Mouse (Mus musculus) right cerebral cortex, adult 2 months (tissue): ENCODE measurements at regions not wholly inside any gene's neighbourhood (a gene's known extent, or its start where the extent isn't known, plus 50 kb on each side); places are given as distances from the start of the nearest gene placed in this dataset.
A peak's percentile ranks its signal among the peaks of the same experiment; 100 is the strongest.

Experiments
- DNase-seq, 2 experiments: peaks; one replicate each; pipeline ENCODE4 v3.0.0; 2021 to 2022; ENCODE audit warnings: low spot score in 2 of 2

- peak in 1 of 2 experiments; percentile 16 for DNase-seq
These were observed 81.9 kb upstream of the Vldlr start for GRCm38 (mm10) chr19:27134360-27134759.

GRCm38 (mm10) chr19:27140892-27141291 is 75.4 kb upstream of the Vldlr start:
- DNase-seq = no peak

GRCm38 (mm10) chr19:27142181-27142580 is 74.1 kb upstream of the Vldlr start:
- DNase-seq = no peak

GRCm38 (mm10) chr19:27147404-27147803 is 68.9 kb upstream of the Vldlr start:
- DNase-seq = no peak

- DNase-seq = no peak
These were observed 68.0 kb upstream of the Vldlr start for GRCm38 (mm10) chr19:27148330-27148729.

- DNase-seq = no peak
These were observed 66.7 kb upstream of the Vldlr start for GRCm38 (mm10) chr19:27149567-27149966.

GRCm38 (mm10) chr19:27161933-27162332 is 54.4 kb upstream of the Vldlr start:
- no peak for DNase-seq
